8 mouse cellular contexts compared by ENCODE assay signal in genomic region chr4:68953667-68954321, GRCm38 (mm10). TPM values are rescaled to one million over a fixed set of nuclear protein-coding genes. Genes with fewer than 3 reads are reported as not detected.
DNase-seq lines count a peak whose midpoint lies in the region; ATAC-seq and TF ChIP-seq lines count a peak whose summit lies in the region.

No protein-coding gene starts in this region.

- no peak; the same call in 1 of the 2 replicates for TF ChIP-seq CTCF in hindbrain, postnatal 0 days (IDR thresholded peaks at IDR 0.05; ENCODE audit: low read depth)

- peak overlapping the region; percentile 85 for H3K27ac ChIP-seq in hindbrain, postnatal 0 days
- peak overlapping the region; percentile 88 for H3K27ac ChIP-seq in neural tube, embryonic 15.5 days (replicated peaks)

- peaks cover 3% of the 10 kb centered on the region; the same call in 1 of the 2 replicates for H3K9me3 ChIP-seq in megakaryocyte, embryonic 14.5 days
- no peaks in the 10 kb centered on the region for H3K9me3 ChIP-seq in hindbrain, postnatal 0 days (ENCODE audit: low read length)
- H3K9me3 ChIP-seq in neural tube, embryonic 15.5 days (replicated peaks), result no peaks in the 10 kb centered on the region

- DNase-seq in frontal cortex, postnatal 14 days (ENCODE audit: low spot score in 2 of 2), result peak; percentile 10 to 27
- no peak for DNase-seq in frontal cortex, postnatal 36 days (ENCODE audit: low spot score in 2 of 2)
- DNase-seq in hindbrain, postnatal 0 days (ENCODE audit: low spot score), result peak; percentile 54
- DNase-seq in T-cell, adult 2 months (ENCODE audit: low spot score), result no peak
- no peak for DNase-seq in adrenal gland, postnatal 14 days

- H3K4me1 ChIP-seq in megakaryocyte, embryonic 14.5 days, result peaks cover 9% of the 10 kb centered on the region
- H3K4me1 ChIP-seq in hindbrain, postnatal 0 days (ENCODE audit: insufficient read depth, low read length), result no peaks in the 10 kb centered on the region
- H3K4me1 ChIP-seq in neural tube, embryonic 15.5 days, result peaks cover 21% of the 10 kb centered on the region; the same call in 1 of the 2 replicates

- H3K9ac ChIP-seq in hindbrain, postnatal 0 days (replicated peaks; ENCODE audit: low read length), result peak overlapping the region; percentile 72
- H3K9ac ChIP-seq in neural tube, embryonic 15.5 days (replicated peaks), result peak overlapping the region; percentile 86

- H3K4me2 ChIP-seq in hindbrain, postnatal 0 days (ENCODE audit: low read depth, low read length), result peak overlapping the region; percentile 73
- H3K4me2 ChIP-seq in neural tube, embryonic 15.5 days, result peak overlapping the region; percentile 71

- H3K4me3 ChIP-seq in megakaryocyte, embryonic 14.5 days (replicated peaks), result peak overlapping the region; percentile 86
- H3K4me3 ChIP-seq in hindbrain, postnatal 0 days (ENCODE audit: low read length), result peak overlapping the region; percentile 75
- H3K4me3 ChIP-seq in neural tube, embryonic 15.5 days (replicated peaks), result peak overlapping the region; percentile 65

- ATAC-seq in megakaryocyte, adult 5-6 weeks (ENCODE audit: poor library complexity, severe bottlenecking), result no peak
- peak; percentile 51 for ATAC-seq in hindbrain, postnatal 0 days
- ATAC-seq in neural tube, embryonic 15.5 days (ENCODE audit: low FRiP score), result peak; percentile 72

- 1% methylated on average over 40 of the region's 40 CpGs for WGBS in hindbrain, postnatal 0 days
- under 1% methylated on average over 39 of the region's 40 CpGs for WGBS in neural tube, embryonic 15.5 days

- peaks cover 15% of the 10 kb centered on the region for H3K27me3 ChIP-seq in megakaryocyte, embryonic 14.5 days (replicated peaks)
- H3K27me3 ChIP-seq in hindbrain, postnatal 0 days (ENCODE audit: insufficient read depth, low read length), result no peaks in the 10 kb centered on the region
- H3K27me3 ChIP-seq in neural tube, embryonic 15.5 days (replicated peaks), result no peaks in the 10 kb centered on the region

- H3K36me3 ChIP-seq in megakaryocyte, embryonic 14.5 days (replicated peaks; ENCODE audit: low read length), result no peaks in the 10 kb centered on the region
- H3K36me3 ChIP-seq in hindbrain, postnatal 0 days (ENCODE audit: insufficient read depth, low read length), result no peaks in the 10 kb centered on the region
- no peaks in the 10 kb centered on the region for H3K36me3 ChIP-seq in neural tube, embryonic 15.5 days

RNA-seq across cellular contexts. Expression of gene Brinp1, which starts 0.4 kb away (rescaled TPM):
- polyA plus RNA-seq in megakaryocyte, embryonic 14.5 days (2012; ENCODE audit: insufficient read depth, low replicate concordance), result 0.07 and 0.79 TPM in 2 replicates
- not detected in 2 replicates for total RNA-seq in megakaryocyte, adult 5-6 weeks (2015)
- not detected in 2 replicates for total RNA-seq in megakaryocyte, adult 5-6 weeks (2017)
- total RNA-seq in hindbrain, postnatal 0 days (2014; rRNA removed), result 121 and 127 TPM in 2 replicates
- polyA plus RNA-seq in hindbrain, postnatal 0 days (2015; fragmentation: Nextera tagmentation; extraction: Ambion mirVana), result 80.5 and 84.2 TPM in 2 replicates
- polyA plus RNA-seq in neural tube, embryonic 15.5 days (2015; fragmentation: Nextera tagmentation; extraction: Ambion mirVana), result 78.2 and 90.7 TPM in 2 replicates
- 1.7 and 2.3 TPM in 2 replicates for total RNA-seq in adrenal gland, postnatal 14 days (2021)

Comparison
In these comparisons a context has a peak if more than half of its experiments do, and no peak if none do; other contexts are left out.
1. DNase-seq: peak in frontal cortex, postnatal 14 days (2 of 2) and hindbrain, postnatal 0 days (single experiment); none in frontal cortex, postnatal 36 days (0 of 2), T-cell, adult 2 months (single experiment) and adrenal gland, postnatal 14 days (single experiment).
2. RNA of gene Brinp1, which starts 0.4 kb away (total RNA-seq): 121 to 127 TPM in hindbrain, postnatal 0 days; 1.7 to 2.3 TPM in adrenal gland, postnatal 14 days and not detected in megakaryocyte, adult 5-6 weeks; every median in the first group is over 10 times any median in the second.
3. Peak in every context shown above with its lines, with median percentiles within 50 percentile points of each other: H3K4me3 ChIP-seq.